Mouse (Mus musculus) duodenum, adult 2 months (tissue): Measurements from ENCODE around the gene Enox1. TPM values are rescaled to one million over a fixed set of nuclear protein-coding genes. Genes with fewer than 3 reads are reported as not detected.

ENCODE experiments used
- polyA plus RNA-seq: library from polyadenylated mRNA; depleted of rRNA; stranded (reverse); fragments of >200 nt; gene quantifications from 2 replicates; pipeline ENCODE4 v1.2.3, GENCODE M21; 2012; ENCODE audit warnings: low replicate concordance; rRNA removed

Enox1 gene
- 0.15 and 1.0 TPM in 2 replicates for polyA plus RNA-seq

DNA sequence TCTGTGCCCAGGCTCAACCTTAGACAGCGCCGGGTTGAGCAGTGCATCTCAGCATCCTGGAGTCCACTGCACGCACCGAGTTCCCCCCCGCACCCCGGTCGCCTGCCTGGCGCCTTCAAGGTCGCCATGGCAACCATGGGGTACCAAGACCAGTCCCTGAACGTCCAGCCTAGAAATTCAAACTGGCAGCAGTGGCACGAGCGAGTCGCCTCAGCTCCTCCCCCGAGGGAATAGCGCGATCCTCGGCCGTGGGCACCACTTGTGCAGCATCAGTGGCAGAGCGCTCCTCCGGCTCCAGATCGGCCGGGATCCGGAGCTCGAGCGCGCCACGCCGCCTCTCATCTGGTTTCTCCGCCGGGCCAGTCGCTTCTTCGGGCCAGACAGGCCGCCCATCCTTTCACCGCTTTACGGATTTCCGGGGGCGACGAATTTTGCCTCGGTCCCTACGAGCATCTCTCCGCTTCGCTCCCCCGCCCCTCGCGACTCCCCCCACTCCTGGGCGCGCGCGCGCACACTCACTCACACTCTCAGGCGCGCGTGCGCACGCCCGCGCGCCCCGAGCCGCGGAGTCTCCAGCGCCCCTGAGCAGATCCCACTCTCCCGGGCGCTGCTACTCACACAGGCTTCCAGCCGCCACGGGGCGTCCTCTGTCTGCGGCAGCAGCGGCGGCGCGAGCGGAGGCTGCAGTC, at the start of gene Enox1:
TSS of gene Enox1 (plus strand) at position 542 of the 689 bp plus-strand sequence.

Other genes starting within 250 kb of the Enox1 start
- gene Ccdc122, start 120.0 kb upstream of the Enox1 start, polyA plus RNA-seq: 0.37 and 1.1 TPM in 2 replicates
- gene Lacc1, start 119.9 kb upstream of the Enox1 start, polyA plus RNA-seq: 1.9 and 3.4 TPM in 2 replicates